Mouse (Mus musculus) adipose tissue, adult 10 weeks (tissue): Measurements from ENCODE around the gene Rnf180. TPM values are rescaled to one million over a fixed set of nuclear protein-coding genes. Genes with fewer than 3 reads are reported as not detected.

Experiments
- polyA plus RNA-seq: library from polyadenylated mRNA; stranded (reverse); fragments of 350-450 nt; fragmentation: Illumina TruSeq; extraction: RNeasy Lipid Tissue Mini Kit (QIAGEN cat#74804); gene quantifications from one replicate; pipeline ENCODE4 v1.2.3, GENCODE M21; 2014; ENCODE audit warnings: low read depth, low replicate concordance

The Rnf180 gene
- polyA plus RNA-seq: 47.0 TPM

GRCm38 (mm10) chr13:105294715-105295114 lies at the start of gene Rnf180:
Rnf180 (minus strand) TSS chr13:105294815.

GRCm38 (mm10) chr13:105081862-105082261 lies 212.8 kb downstream of the Rnf180 start, which contains the start of gene 4933425L06Rik:
4933425L06Rik (plus strand) TSS chr13:105082122.

Other genes with a start within 250 kb of the Rnf180 start
- gene Rgs7bp, start 239.9 kb downstream of the Rnf180 start, polyA plus RNA-seq: 2.6 TPM
- gene 4933425L06Rik, start 212.7 kb downstream of the Rnf180 start, polyA plus RNA-seq: 0.22 TPM
- gene Htr1a, start 148.8 kb upstream of the Rnf180 start, polyA plus RNA-seq: 0.19 TPM